Mouse (Mus musculus) heart, adult 2 months (tissue): Measurements from ENCODE around the gene Cmah.
A peak's percentile ranks its signal among the peaks of the same experiment; 100 is the strongest.

Experiments used
- CTCF ChIP-seq: fragments of 200-600 bp; IDR thresholded peaks from 2 replicates; pipeline ENCODE4 v1.8.1; 2022; ENCODE audit warnings: antibody characterized with exemption, mild to moderate bottlenecking, moderate library complexity
- EP300 ChIP-seq: fragments of 200-500 bp; IDR thresholded peaks from 2 replicates; pipeline ENCODE4 v1.6.1; 2011; ENCODE audit warnings: low read depth, low read length, control low read depth; ENCODE audit not compliant: insufficient read depth
- POLR2A ChIP-seq: fragments of 200-500 bp; IDR thresholded peaks from 2 replicates; pipeline ENCODE4 v1.6.1; 2011; ENCODE audit warnings: mild to moderate bottlenecking, low read depth, low read length, control low read depth; ENCODE audit not compliant: insufficient read depth

GRCm38 (mm10) chr13:24416409-24416808 lies 89.2 kb downstream of the Cmah start:
- TF ChIP-seq POLR2A = no peak
- TF ChIP-seq CTCF = peak; percentile 63
- no peak for TF ChIP-seq EP300
